Mouse (Mus musculus) bone marrow macrophage, adult 2 months (primary cell): ENCODE results near the gene Syngr4.

Source experiments
- CTCF ChIP-seq: IDR thresholded peaks from 2 replicates; pipeline ENCODE4 v1.5.1; 2012; ENCODE audit warnings: low read depth, mild to moderate bottlenecking, low read length, moderate library complexity
- POLR2A ChIP-seq: IDR thresholded peaks from 2 replicates; pipeline ENCODE4 v1.6.1; 2012; ENCODE audit warnings: mild to moderate bottlenecking, low read depth, low read length, borderline replicate concordance

- peak; percentile 46; the same call in 1 of the 2 replicates for TF ChIP-seq POLR2A
- TF ChIP-seq CTCF = no peak
Observed at GRCm38 (mm10) chr7:45921242-45921621, 24.7 kb upstream of the Syngr4 start, which contains the start of gene Emp3.
